Mouse (Mus musculus) adrenal gland, postnatal 14 days (tissue): ENCODE measurements around the gene Cnpy1. TPM values are rescaled to one million over a fixed set of nuclear protein-coding genes. Genes with fewer than 3 reads are reported as not detected.

Source experiments
- DNase-seq: peaks from one replicate; pipeline ENCODE4 v3.0.0; 2021; ENCODE audit warnings: mixed read lengths
- total RNA-seq: library from RNA; stranded (reverse); gene quantifications from 2 replicates; pipeline ENCODE4 v1.2.3, GENCODE M21; 2021

The Cnpy1 gene
- total RNA-seq, 1 experiment from 2014 or later, result 0.11 TPM

GRCm38 (mm10) chr5:28161938-28162402, 83.6 kb downstream of the Cnpy1 start:
- no peak for DNase-seq

- no peak for DNase-seq
These were observed 84.1 kb downstream of the Cnpy1 start for GRCm38 (mm10) chr5:28161383-28161937.

GRCm38 (mm10) chr5:28159891-28160470, 85.6 kb downstream of the Cnpy1 start:
- no peak for DNase-seq

GRCm38 (mm10) chr5:28159072-28159458, 86.5 kb downstream of the Cnpy1 start:
- DNase-seq, result no peak

- DNase-seq, result no peak
These were observed 87.1 kb downstream of the Cnpy1 start for GRCm38 (mm10) chr5:28158308-28159071.

GRCm38 (mm10) chr5:28157781-28158180, 87.8 kb downstream of the Cnpy1 start:
- DNase-seq, result no peak

- no peak for DNase-seq
These were observed 88.4 kb downstream of the Cnpy1 start for GRCm38 (mm10) chr5:28157044-28157730.

Other genes starting within 250 kb of the Cnpy1 start
- gene Insig1, start 174.4 kb downstream of the Cnpy1 start, total RNA-seq, result 46.2 and 66.1 TPM in 2 replicates
- 0.19 and 0.30 TPM in 2 replicates for gene En2, start 80.1 kb downstream of the Cnpy1 start, total RNA-seq
- gene Rbm33, start 71.3 kb upstream of the Cnpy1 start, total RNA-seq, result 44.0 and 53.9 TPM in 2 replicates
- gene Shh, start 221.4 kb upstream of the Cnpy1 start, total RNA-seq, result 15.5 and 19.7 TPM in 2 replicates